Mouse (Mus musculus) thymus, postnatal 14 days (tissue): ENCODE results near the gene Ptprn2.
"Not testable (repeated sequence)": the region's sequence is repeated elsewhere in the genome, so short reads cannot be mapped to it uniquely, and the experiment has no call there.

ENCODE experiments used
- DNase-seq: peaks from one replicate; pipeline ENCODE4 v3.0.0; 2021

The Ptprn2 gene

GRCm38 (mm10) chr12:116485591-116486403 lies at the start of gene Ptprn2:
Ptprn2 (plus strand) TSS chr12:116485720.
- DNase-seq: peak; percentile 77

- DNase-seq: no peak
Measured at GRCm38 (mm10) chr12:116436125-116436524, 49.4 kb upstream of the Ptprn2 start.

GRCm38 (mm10) chr12:116438591-116438990 lies 46.9 kb upstream of the Ptprn2 start:
- DNase-seq: no peak

- no peak for DNase-seq
Measured at GRCm38 (mm10) chr12:116442184-116442583, 43.3 kb upstream of the Ptprn2 start.

- no peak for DNase-seq
Measured at GRCm38 (mm10) chr12:116449536-116449935, 36.0 kb upstream of the Ptprn2 start.

GRCm38 (mm10) chr12:116460379-116461065 lies 25.0 kb upstream of the Ptprn2 start:
- DNase-seq: no peak

GRCm38 (mm10) chr12:116467030-116467429 lies 18.5 kb upstream of the Ptprn2 start:
- DNase-seq: peak; percentile 16

- no peak for DNase-seq
Measured at GRCm38 (mm10) chr12:116468348-116468747, 17.2 kb upstream of the Ptprn2 start.

GRCm38 (mm10) chr12:116469096-116469495 lies 16.4 kb upstream of the Ptprn2 start:
- DNase-seq: no peak

- DNase-seq: no peak
Measured at GRCm38 (mm10) chr12:116473264-116473663, 12.3 kb upstream of the Ptprn2 start.

- DNase-seq: no peak
Measured at GRCm38 (mm10) chr12:116473761-116474160, 11.8 kb upstream of the Ptprn2 start.

GRCm38 (mm10) chr12:116474676-116475075 lies 10.8 kb upstream of the Ptprn2 start:
- no peak for DNase-seq

- no peak for DNase-seq
Measured at GRCm38 (mm10) chr12:116478771-116479170, 6.7 kb upstream of the Ptprn2 start.

- DNase-seq: no peak
Measured at GRCm38 (mm10) chr12:116481921-116482320, 3.6 kb upstream of the Ptprn2 start.

- no peak for DNase-seq
Measured at GRCm38 (mm10) chr12:116483581-116483980, 1.9 kb upstream of the Ptprn2 start.

- DNase-seq: no peak
Measured at GRCm38 (mm10) chr12:116484991-116485390, 529 bp upstream of the Ptprn2 start.

- DNase-seq: no peak
Measured at GRCm38 (mm10) chr12:116486404-116486730, 847 bp downstream of the Ptprn2 start.

- DNase-seq: no peak
Measured at GRCm38 (mm10) chr12:116488836-116489235, 3.3 kb downstream of the Ptprn2 start.

- no peak for DNase-seq
Measured at GRCm38 (mm10) chr12:116490575-116491356, 5.2 kb downstream of the Ptprn2 start.

- no peak for DNase-seq
Measured at GRCm38 (mm10) chr12:116498666-116499065, 13.1 kb downstream of the Ptprn2 start.

- DNase-seq: no peak
Measured at GRCm38 (mm10) chr12:116500652-116501051, 15.1 kb downstream of the Ptprn2 start.

GRCm38 (mm10) chr12:116512482-116512881 lies 27.0 kb downstream of the Ptprn2 start:
- DNase-seq: no peak

- not testable (repeated sequence) for DNase-seq
Measured at GRCm38 (mm10) chr12:116513788-116514187, 28.3 kb downstream of the Ptprn2 start.

GRCm38 (mm10) chr12:116515824-116516223 lies 30.3 kb downstream of the Ptprn2 start:
- DNase-seq: no peak
